Mouse (Mus musculus): ENCODE data around the gene Sema3a. TPM values are rescaled to one million over a fixed set of nuclear protein-coding genes. Genes with fewer than 3 reads are reported as not detected.

Gene Sema3a
- polyA plus RNA-seq, 1 experiment from 2014 or later = 47.6 TPM

- H3K27ac ChIP-seq (ENCODE audit: low read depth) = no peak overlapping the region
- H3K9ac ChIP-seq = no peak overlapping the region
- WGBS = 80% methylated on average over 4 of the region's 4 CpGs
- no peak for DNase-seq
- ATAC-seq (ENCODE audit: insufficient read depth) = no peak
- no peak for TF ChIP-seq CTCF (IDR thresholded peaks at IDR 0.05; ENCODE audit: low read depth)
- H3K4me3 ChIP-seq (ENCODE audit: low read depth, low read length) = no peak overlapping the region
- no peaks in the 10 kb centered on the region for H3K4me1 ChIP-seq (ENCODE audit: insufficient read depth)
- no peaks in the 10 kb centered on the region for H3K27me3 ChIP-seq (ENCODE audit: insufficient read depth, low read length)
- H3K4me2 ChIP-seq = no peak overlapping the region
- H3K9me3 ChIP-seq (ENCODE audit: low read depth, low read length) = no peaks in the 10 kb centered on the region
- no peaks in the 10 kb centered on the region for H3K36me3 ChIP-seq (ENCODE audit: insufficient read depth)
Measured at GRCm38 (mm10) chr5:13384714-13385113, 259.5 kb downstream of the Sema3a start.

- no peaks in the 10 kb centered on the region for H3K4me1 ChIP-seq (ENCODE audit: insufficient read depth)
- no peak overlapping the region for H3K4me3 ChIP-seq (ENCODE audit: low read depth, low read length)
- no peaks in the 10 kb centered on the region for H3K27me3 ChIP-seq (ENCODE audit: insufficient read depth, low read length)
- no peak overlapping the region for H3K27ac ChIP-seq (ENCODE audit: low read depth)
- TF ChIP-seq CTCF (IDR thresholded peaks at IDR 0.05; ENCODE audit: low read depth) = no peak
- H3K36me3 ChIP-seq (ENCODE audit: insufficient read depth) = no peaks in the 10 kb centered on the region
- ATAC-seq (ENCODE audit: insufficient read depth) = no peak
- H3K4me2 ChIP-seq = no peak overlapping the region
- no peak overlapping the region for H3K9ac ChIP-seq
- 77% methylated on average over 3 of the region's 3 CpGs for WGBS
- H3K9me3 ChIP-seq (ENCODE audit: low read depth, low read length) = no peaks in the 10 kb centered on the region
- no peak for DNase-seq
Measured at GRCm38 (mm10) chr5:13386603-13387002, 261.4 kb downstream of the Sema3a start.

GRCm38 (mm10) chr5:13387679-13388078 lies 262.5 kb downstream of the Sema3a start:
- Histone ChIP-seq H3K36me3 (ENCODE audit: insufficient read depth) (no peaks in the 10 kb centered on the region), H3K4me3 (ENCODE audit: low read depth, low read length) (no peak overlapping the region), H3K9ac (no peak overlapping the region), H3K4me2 (no peak overlapping the region), H3K9me3 (ENCODE audit: low read depth, low read length) (no peaks in the 10 kb centered on the region), H3K27me3 (ENCODE audit: insufficient read depth, low read length) (no peaks in the 10 kb centered on the region), H3K4me1 (ENCODE audit: insufficient read depth) (no peaks in the 10 kb centered on the region), H3K27ac (ENCODE audit: low read depth) (no peak overlapping the region)
- DNase-seq = no peak
- ATAC-seq (ENCODE audit: insufficient read depth) = no peak
- no peak for TF ChIP-seq CTCF (IDR thresholded peaks at IDR 0.05; ENCODE audit: low read depth)
- WGBS = 77% methylated on average over 3 of the region's 3 CpGs

- ATAC-seq (ENCODE audit: insufficient read depth) = no peak
- no peak for TF ChIP-seq CTCF (IDR thresholded peaks at IDR 0.05; ENCODE audit: low read depth)
- no peaks in the 10 kb centered on the region for H3K9me3 ChIP-seq (ENCODE audit: low read depth, low read length)
- no peaks in the 10 kb centered on the region for H3K4me1 ChIP-seq (ENCODE audit: insufficient read depth)
- 85% methylated on average over 3 of the region's 3 CpGs for WGBS
- no peak for DNase-seq
- H3K27ac ChIP-seq (ENCODE audit: low read depth) = no peak overlapping the region
- H3K36me3 ChIP-seq (ENCODE audit: insufficient read depth) = no peaks in the 10 kb centered on the region
- H3K27me3 ChIP-seq (ENCODE audit: insufficient read depth, low read length) = no peaks in the 10 kb centered on the region
- H3K9ac ChIP-seq = no peak overlapping the region
- no peak overlapping the region for H3K4me2 ChIP-seq
- H3K4me3 ChIP-seq (ENCODE audit: low read depth, low read length) = no peak overlapping the region
Measured at GRCm38 (mm10) chr5:13389995-13390394, 264.8 kb downstream of the Sema3a start.

GRCm38 (mm10) chr5:13405432-13405831 lies 280.2 kb downstream of the Sema3a start:
- DNase-seq (peak; percentile 78), ATAC-seq (ENCODE audit: insufficient read depth) (peak; percentile 36; the same call in 1 of the 2 replicates)
- H3K4me2 ChIP-seq = no peak overlapping the region
- H3K9me3 ChIP-seq (ENCODE audit: low read depth, low read length) = no peaks in the 10 kb centered on the region
- no peaks in the 10 kb centered on the region for H3K4me1 ChIP-seq (ENCODE audit: insufficient read depth)
- peak; percentile 47 for TF ChIP-seq CTCF (IDR thresholded peaks at IDR 0.05; ENCODE audit: low read depth)
- no peak overlapping the region for H3K9ac ChIP-seq
- H3K27ac ChIP-seq (ENCODE audit: low read depth) = 0 out of 2 replicates have a peak overlapping the region, but pooled peaks have one; percentile 18
- 0 out of 2 replicates have a peak, but pooled peaks cover 4% of the 10 kb centered on the region for H3K36me3 ChIP-seq (ENCODE audit: insufficient read depth)
- no peak overlapping the region for H3K4me3 ChIP-seq (ENCODE audit: low read depth, low read length)
- H3K27me3 ChIP-seq (ENCODE audit: insufficient read depth, low read length) = no peaks in the 10 kb centered on the region
- WGBS = 19% methylated on average over 1 of the region's 1 CpGs

- TF ChIP-seq CTCF (IDR thresholded peaks at IDR 0.05; ENCODE audit: low read depth) = no peak
- Histone ChIP-seq H3K4me1 (ENCODE audit: insufficient read depth) (no peaks in the 10 kb centered on the region), H3K27me3 (ENCODE audit: insufficient read depth, low read length) (no peaks in the 10 kb centered on the region), H3K4me3 (ENCODE audit: low read depth, low read length) (no peak overlapping the region), H3K9me3 (ENCODE audit: low read depth, low read length) (no peaks in the 10 kb centered on the region), H3K4me2 (no peak overlapping the region), H3K27ac (ENCODE audit: low read depth) (no peak overlapping the region), H3K9ac (no peak overlapping the region), H3K36me3 (ENCODE audit: insufficient read depth) (0 out of 2 replicates have a peak, but pooled peaks cover 4% of the 10 kb centered on the region)
- WGBS = 34% methylated on average over 2 of the region's 2 CpGs
- DNase-seq = peak; percentile 76
- peak; percentile 75; the same call in 1 of the 2 replicates for ATAC-seq (ENCODE audit: insufficient read depth)
Measured at GRCm38 (mm10) chr5:13406131-13406530, 280.9 kb downstream of the Sema3a start.

GRCm38 (mm10) chr5:13411920-13412319 lies 286.7 kb downstream of the Sema3a start:
- no peak overlapping the region for H3K27ac ChIP-seq (ENCODE audit: low read depth)

More at GRCm38 (mm10) chr5:13411920-13412319, 286.7 kb downstream of the Sema3a start:
- ATAC-seq (ENCODE audit: insufficient read depth) = no peak
- Histone ChIP-seq H3K27me3 (ENCODE audit: insufficient read depth, low read length) (no peaks in the 10 kb centered on the region), H3K4me2 (no peak overlapping the region), H3K9ac (no peak overlapping the region), H3K4me1 (ENCODE audit: insufficient read depth) (no peaks in the 10 kb centered on the region), H3K9me3 (ENCODE audit: low read depth, low read length) (no peaks in the 10 kb centered on the region), H3K4me3 (ENCODE audit: low read depth, low read length) (no peak overlapping the region), H3K36me3 (ENCODE audit: insufficient read depth) (peaks cover 10% of the 10 kb centered on the region; the same call in 1 of the 2 replicates)
- WGBS = 71% methylated on average over 2 of the region's 2 CpGs
- DNase-seq = no peak
- TF ChIP-seq CTCF (IDR thresholded peaks at IDR 0.05; ENCODE audit: low read depth) = no peak

All from lung, embryonic 14.5 days (tissue).